Mouse (Mus musculus): ENCODE results near the gene Serpinf2.
"Not testable (repeated sequence)": the region's sequence is repeated elsewhere in the genome, so short reads cannot be mapped to it uniquely, and the experiment has no call there.

Gene Serpinf2

DNA sequence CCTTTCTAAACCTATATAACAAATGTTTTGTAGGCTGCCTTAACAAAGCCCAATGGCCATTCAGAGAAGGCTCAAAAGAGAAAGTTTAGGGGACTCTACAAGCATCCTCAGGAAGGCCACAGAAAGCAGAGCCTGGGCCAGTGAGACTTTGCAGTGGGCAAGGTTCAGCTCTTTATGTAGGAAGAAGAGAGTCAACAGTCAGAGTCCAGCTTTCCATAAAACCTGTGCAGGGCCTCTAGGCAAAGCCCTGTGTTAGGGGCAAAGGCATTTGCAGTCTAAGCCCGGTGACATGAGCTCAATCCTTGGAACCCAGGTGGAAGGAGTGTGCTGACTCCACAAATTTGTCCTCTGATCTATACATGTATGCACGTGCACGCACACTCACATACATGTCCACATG, 14.9 kb downstream of the Serpinf2 start:
- no peak for DNase-seq

DNA sequence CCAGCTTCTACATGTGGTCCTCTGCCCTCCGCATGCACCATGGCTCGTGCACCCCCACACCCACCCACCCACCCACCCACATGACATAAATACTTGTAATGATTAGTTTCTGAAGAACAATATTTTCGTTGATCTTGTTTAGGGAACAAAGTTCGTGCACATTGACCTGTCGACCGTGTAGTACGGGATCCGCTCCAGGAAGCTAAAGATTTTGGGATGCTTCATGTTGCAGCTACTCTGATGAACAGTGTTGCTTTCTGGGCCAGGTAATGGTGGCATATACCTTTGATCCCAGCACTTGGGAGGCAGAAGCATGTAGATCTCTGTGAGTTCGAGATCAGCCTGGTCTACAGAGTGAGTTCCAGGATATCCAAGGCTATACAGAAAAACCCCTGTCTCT, 15.4 kb downstream of the Serpinf2 start:
- no peak for DNase-seq

DNA sequence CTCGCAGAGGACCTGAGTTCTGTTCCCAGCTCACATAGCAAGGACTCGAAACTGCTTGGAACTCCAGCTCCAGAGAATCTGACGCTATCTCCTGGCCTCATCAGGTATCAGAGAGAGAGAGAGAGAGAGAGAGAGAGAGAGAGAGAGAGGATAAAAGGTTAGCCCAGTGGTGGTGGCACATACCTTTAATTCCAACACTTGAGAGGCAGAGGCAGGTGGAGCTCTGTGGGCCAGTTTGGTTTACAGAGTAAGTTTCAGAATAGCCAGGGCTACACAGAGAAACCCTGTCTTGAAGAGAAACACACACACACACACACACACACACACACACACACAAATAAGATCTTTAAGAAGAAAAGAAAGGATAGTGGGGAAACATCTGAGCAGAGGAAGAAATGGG, 16.3 kb downstream of the Serpinf2 start:
- no peak for DNase-seq

DNA sequence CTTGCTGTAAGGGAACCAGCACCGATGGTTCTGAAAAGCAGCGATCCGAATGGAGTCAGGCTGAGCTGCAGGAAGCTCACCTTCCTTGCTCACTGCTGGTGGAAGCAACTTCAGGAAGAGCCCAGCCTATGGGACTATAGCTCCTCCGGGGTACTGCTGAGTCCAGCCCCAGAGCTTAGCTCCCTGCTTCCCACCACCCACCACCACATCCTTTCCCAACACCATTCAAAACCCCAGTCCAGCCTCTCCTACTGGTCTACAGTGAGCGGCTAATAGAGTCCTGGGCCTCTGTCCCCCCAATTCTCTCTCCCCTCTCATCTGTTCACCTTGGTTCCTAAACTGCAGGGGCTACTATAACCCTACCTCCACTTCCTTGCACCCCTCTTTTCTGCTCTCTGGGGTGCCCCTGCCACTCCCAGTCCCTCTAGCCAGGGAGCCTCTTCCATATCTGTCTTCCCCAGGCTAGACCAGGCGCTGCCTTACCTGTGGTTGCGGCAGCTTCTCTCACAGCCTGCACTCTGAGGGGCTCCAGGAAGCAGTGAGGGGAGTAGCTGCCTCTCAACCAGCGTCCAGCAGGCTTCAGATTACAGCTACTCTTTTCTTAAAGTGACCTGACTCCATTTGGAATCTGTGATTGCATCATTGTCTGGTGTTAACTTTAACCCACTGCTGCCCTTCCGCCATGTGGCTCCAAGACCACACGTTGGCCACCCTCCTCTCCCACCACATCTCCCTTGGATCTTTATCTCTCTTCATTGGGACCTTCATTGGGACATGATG, 17.2 kb downstream of the Serpinf2 start, which contains the start of gene Serpinf1:
TSS of gene Serpinf1 (minus strand) at position 689 of the 780 bp plus-strand sequence.
- DNase-seq, result no peak

DNA sequence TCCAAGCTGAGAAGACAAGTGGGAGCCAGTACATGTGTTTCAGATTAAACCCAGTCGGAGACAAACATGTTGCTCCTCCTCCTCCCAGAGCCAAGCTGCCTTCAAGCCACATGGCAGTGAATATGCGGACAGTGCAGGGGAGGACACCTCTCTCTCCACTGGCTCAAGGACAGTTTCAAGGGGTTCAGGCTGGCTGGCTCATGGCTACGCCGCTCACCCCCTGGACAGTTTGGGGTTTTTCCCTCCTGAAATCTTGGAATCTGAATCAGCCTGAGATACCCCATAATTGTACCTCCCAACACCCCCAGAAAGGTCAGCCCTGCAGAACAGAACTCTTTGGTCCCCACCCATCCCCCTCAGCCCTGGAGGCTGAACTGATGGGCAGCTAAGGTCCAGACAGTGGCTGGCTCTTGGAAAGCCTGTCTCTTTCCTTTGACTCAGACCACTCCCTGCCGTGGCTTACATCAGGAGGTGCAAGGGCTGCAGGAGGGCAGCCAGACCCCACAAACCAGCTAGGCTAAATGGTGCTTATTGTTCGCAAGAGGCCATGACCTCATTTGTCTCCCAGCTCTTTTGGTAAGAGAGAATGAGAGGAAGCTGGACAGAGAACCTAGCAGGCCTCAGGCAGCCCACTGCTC, 17.9 kb downstream of the Serpinf2 start:
- no peak for DNase-seq

DNA sequence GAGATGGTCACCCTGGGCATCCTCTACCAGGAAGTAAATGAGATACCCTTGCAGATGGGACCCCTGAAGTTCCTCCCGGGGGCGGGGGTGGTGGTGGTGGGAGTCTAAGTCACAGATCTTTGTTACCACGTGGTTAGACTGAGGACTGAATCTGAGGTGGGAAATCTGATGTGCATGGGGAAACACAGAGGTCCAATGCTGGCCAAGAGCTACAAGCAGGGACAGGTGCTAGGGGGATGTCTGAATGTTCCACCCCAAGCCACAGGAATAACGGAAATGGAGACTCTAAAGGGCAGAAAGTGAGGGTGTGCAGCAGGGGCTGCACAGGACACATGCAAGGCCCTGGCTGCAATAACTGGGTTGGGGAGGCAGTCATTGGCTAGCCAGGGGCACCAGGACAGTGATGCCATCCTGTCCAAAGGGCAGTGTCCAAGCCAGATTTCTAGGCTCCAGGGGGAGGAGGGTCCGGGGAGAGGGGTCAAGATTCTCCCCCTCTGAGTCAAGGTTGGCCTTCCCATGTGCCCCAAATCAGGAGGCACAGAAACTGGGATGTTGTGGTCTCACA, 18.5 kb downstream of the Serpinf2 start:
- no peak for DNase-seq

DNA sequence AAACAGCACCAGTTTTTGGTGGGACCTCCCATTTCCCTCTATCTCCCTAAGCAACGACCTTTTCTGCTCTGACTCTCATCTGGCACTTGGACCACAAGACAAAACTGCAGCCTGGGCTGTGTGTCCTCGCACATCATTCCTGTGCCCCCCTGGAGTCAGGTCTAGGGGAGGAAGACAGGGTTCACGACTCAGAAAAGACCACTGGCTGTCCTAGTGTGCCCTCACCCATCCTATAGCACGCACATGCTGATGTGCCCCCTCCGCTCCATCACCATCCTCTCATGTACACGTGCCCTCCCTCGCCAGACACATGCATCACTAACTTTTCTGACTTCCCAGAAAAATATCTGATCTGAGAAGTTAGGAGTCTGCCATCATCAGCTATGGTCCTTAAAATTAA, 19.4 kb downstream of the Serpinf2 start:
- no peak for DNase-seq

DNA sequence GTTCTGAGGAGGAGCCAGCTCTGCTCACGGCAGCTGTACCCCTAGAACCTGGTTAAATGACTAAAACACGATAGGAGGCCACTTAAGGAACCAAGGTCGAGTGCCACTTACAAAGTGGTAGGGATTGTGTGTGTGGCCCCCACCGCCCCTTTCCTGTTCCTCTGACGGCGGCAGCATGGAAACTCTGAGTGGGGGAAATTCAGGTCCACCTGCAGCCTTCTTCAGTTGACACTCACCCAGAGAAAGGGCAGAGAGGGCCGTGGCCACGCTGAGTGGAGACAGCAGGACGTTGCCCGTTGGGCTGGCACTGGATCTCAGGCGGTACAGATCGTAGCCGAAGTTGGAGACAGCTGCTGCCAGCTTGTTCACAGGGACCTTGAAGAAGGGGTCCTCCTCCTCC, 23.4 kb downstream of the Serpinf2 start:
- no peak for DNase-seq

DNA sequence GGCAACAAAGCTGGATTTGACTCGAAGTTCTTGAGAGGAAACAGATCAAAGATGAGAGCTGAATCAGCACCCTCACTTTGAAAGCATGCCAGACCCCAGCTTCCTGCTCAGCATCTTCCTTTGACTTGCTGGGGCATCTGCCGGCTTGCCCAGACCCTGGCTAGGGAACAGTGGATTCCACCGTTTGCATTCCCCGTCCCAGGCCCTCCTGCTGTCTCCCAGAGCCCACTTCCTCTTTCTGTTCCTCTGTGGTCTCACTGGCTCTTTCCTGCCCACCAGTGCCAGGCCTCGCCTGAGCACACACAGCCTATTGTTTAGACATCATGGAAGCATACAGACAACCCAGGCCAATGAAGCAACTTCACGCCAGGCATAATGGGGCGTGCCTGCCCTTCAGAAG, 24.3 kb downstream of the Serpinf2 start:
- DNase-seq, result no peak

DNA sequence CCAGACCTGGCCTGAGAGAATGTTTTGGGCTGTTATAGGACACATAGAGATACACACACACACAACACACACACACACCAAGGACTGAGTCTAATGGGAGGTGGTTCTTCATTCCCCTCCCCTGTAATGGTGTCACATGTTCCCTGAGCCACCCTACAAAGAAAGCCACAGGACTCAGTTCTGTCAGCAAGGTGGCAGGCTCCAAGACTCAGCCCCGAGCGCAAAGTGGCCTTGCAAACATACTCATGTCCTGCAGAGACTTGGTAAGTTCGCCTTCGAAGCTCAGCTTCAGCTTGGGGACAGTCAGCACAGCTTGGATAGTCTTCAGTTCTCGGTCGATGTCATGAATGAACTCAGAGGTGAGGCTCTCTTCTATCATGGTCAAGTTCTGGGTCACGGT, 28.8 kb downstream of the Serpinf2 start:
- no peak for DNase-seq

DNA sequence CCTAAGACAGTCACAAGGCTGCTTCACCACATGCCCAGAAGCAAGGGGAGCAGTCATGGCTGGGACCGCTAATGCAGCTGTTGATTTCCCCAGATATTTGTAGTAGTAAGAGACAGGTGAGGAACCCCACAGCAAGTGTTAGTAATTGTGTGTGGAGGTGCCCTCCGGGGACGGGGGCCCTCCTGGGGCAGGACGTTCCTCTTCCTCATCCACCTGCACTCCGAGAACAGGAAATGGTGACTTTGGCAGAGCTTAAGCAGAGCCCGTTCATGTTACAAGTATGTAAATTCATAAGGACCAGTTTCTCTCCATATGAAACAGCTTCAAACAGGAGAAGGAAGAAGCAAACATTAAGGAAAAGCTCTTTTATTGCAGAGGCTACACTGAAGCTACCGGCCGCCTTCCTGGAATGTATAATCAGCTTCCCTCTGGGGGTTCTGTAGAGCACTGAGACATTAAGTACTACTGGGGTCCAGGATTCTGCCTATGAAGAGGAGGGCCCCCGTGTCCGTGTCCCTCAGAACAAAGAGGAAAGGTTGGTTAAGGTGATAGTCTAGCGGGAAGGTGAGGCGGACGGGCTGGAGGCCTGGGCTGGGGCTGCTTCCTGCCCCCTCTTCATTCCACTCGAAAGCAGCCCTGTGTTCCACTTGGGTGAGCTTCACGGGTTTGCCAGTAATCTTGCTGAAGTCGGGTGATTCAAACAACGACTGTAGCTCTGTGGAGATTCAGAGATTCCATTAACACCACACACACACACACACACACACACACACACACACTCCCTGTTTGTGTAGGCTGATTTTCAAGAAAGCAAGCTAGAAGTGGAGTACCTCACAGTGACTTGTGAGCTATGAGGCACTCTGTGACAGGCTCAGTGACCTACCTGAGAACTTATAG, 29.5 kb downstream of the Serpinf2 start:
- peak; percentile 42 for DNase-seq

DNA sequence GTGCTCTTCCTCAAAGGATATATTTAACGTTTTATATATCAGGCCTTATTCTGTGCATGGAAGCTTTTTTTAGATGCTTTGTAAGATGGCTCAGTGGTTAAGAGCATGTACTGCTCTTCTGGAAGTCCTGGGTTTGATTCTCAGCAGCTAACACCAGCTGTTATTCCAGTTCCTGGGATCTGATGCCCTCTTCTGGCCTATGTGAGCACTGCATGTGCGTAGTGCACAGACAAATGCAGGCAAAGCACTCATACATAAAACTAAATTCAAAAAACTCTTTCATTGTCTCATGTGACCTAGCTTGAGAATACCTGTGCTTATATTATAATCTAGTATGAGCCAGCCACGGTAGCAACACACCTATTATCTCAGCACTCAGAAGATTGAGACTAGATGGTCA, 32.5 kb downstream of the Serpinf2 start:
- peak; percentile 71 for DNase-seq

DNA sequence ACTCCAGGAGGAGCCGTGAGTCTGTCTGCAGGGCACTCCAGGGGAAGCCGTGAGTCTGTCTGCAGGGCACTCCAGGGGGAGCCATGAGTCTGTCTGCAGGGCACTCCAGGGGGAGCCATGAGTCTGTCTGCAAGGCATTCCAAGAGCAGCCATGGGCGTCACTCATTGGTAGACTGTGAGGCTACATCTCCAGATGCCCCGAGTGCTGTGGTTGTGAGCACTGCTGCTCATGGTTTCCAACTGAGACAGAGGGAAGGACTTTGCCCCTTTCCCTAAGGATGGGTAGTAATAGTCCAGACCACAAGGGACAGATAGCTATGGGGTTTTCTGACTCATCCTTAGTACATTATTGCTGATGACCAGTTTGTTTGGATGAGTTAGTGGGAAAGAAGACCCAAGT, 33.3 kb downstream of the Serpinf2 start:
- DNase-seq, result no peak

DNA sequence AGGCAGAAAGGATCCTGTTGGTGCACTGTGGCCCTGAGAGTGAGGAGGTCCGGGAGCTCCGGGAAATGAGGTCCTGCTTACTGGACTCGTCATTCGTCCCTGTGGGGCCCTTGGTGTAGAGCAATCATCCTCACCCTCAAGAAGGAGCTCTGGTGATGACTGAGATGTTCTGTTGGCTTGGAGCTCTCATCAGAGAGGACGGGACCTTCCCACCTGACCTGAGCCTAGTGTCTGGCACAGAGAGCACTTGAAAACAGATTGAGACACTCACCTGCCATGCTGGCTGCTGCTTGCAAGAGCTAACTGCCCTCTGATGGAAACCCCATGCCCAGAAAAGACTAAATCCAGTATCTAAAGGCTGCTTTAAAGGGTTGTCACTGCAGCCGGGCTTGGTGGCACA, 34.6 kb downstream of the Serpinf2 start:
- no peak for DNase-seq

DNA sequence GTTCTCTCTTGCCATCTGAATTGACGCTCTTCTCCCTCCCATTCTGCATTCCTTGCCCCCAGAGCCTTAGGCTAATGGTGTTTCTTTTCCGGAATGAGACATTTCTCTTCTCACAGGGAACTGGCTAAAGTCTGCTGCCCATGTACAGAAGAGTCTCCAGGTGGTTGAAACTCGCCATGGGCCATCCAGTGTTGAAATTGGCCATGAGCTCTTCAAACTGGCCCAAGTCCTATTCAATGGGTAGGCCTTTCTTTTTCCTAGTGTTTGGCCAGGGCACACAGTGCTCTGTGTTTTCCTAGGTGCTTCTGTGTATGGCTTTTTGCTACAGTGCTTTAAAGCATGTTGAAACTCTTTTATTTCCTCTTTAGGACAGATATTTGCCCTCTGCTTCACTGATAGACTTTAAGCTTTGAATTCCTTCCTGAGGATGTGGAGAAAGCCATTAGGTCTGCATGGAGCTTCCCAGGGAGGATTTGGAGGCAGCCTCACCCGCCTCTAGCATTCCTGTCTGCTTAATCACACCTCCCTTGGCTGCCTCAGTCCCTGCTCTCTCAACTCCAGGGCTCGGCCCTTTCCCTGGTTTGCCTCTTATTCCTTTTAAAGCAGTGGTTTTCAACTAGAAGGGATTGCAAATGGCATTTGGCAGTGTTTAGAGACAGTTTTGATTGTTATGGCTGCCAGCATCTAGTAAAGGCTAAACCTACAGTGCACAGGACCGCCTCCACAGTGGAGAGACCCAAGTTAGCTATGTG, 35.9 kb downstream of the Serpinf2 start:
- peak; percentile 19 for DNase-seq

DNA sequence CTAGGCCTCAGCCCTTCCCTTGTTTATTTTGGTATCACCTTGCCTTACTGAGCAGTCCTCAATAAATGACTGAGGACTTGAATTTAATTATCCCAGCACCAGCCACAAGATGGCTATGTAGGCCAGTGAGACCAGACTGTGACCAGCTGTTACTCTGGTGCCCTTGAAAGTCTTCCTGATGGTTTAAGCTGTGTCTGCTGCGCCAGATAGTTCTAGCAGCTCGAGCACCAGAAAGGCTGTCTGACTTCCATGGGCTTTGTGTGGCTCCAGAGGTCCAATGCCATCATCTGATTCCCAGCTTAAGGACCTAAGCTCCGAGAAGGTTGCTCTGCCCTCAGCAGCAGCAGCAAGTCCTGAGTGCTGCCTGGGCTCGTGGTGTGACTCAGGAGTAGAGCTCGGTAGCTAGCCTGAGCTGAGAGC, 37.1 kb downstream of the Serpinf2 start:
- DNase-seq, result peak; percentile 89

DNA sequence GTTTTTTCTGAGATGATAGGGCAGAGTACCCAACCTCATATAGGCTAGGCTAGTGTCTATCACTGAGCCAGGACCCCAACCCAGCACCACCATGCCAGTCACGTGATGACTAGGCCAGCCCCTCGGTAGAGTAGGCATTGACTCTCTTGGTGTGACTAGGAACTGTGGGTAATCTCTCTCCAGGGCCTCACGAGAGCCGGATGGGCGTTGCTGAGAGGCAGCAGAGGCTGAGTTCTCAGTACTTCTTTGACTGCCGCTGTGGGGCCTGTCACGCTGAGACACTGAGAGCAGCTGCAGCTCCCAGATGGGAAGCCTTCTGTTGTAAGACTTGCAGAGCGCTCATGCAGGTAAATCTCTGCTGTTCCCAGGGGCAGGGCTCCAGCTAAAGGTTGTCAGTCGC, 39.3 kb downstream of the Serpinf2 start:
- no peak for DNase-seq

DNA sequence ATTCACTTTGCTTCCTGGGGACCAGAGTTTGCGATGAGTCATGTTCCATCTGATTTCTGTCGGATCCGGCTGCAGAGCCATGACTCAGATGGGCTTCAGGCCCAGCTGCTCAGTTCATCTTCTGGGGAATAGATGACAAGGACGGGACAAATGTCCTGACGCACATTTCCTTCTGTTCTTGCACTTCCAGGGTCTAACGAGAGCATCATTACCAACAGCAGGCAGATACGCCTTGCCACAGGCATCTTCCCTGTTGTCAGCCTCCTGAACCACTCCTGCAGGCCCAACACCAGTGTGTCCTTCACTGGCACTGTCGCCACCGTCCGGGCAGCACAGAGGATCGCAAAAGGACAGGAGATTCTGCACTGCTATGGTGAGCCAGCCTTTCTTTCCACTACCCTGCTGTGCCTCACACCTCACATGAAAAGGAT, 40.0 kb downstream of the Serpinf2 start:
- no peak for DNase-seq

DNA sequence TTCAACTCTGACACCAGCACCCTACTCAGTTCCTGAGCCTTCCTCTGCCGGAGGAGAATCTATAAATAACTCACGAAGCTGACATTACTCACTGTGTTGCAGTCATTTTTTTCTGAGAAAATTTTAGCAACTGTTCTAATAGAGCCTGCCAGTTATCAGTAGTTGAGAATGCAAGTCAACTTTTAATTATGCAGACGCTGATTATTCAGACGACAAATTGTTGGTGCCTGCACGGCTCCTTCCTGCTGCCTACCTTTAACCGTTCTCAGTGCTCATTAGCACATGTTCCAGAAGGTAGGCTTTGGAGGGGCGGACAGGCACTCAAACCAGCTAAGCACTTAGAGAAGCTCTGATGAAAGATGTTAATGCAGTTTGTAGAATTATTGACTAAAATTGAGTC, 41.9 kb downstream of the Serpinf2 start:
- no peak for DNase-seq

DNA sequence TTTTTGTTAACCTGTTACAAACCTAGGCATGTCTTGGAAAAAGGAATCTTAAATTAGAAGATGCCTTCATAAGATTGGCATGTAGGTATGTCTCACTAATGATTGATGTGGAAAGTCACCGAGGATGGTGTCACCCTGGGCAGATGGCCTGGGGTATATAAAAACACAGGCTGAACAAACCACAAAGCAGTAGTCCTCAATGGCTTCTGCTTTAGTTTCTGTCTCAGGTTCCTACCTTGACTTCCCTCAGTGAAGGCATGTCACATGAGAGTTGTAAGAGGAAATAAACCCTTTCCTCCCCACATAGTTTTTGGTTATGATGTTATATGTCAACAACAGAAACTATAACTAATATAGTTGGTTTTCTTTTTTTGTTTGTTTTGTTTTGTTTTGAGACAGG, 43.8 kb downstream of the Serpinf2 start:
- DNase-seq, result no peak

DNA sequence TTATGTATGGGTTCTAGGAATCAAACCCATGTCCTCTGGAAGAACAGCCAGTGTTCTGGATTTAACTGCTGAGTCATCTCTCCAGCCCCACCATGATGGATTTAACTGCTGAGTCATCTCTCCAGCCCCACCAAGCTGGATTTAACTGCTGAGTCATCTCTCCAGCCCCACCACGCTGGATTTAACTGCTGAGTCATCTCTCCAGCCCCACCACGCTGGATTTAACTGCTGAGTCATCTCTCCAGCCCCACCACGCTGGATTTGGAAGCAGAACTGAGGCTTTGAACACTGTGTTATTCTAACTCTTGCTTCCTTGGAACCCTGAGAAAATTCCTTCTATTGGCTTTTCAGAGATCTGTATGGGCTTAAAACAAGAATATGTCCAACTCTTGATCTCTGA, 55.9 kb downstream of the Serpinf2 start:
- not testable (repeated sequence) for DNase-seq

All from kidney, adult 9 months (tissue).